Mouse (Mus musculus): Measurements from ENCODE around the gene Smc4. TPM values are rescaled to one million over a fixed set of nuclear protein-coding genes. Genes with fewer than 3 reads are reported as not detected.
"Not testable (repeated sequence)": the region's sequence is repeated elsewhere in the genome, so short reads cannot be mapped to it uniquely, and the experiment has no call there.

Gene Smc4
- polyA plus RNA-seq, 1 experiment from 2014 or later, result 74.2 TPM

DNA sequence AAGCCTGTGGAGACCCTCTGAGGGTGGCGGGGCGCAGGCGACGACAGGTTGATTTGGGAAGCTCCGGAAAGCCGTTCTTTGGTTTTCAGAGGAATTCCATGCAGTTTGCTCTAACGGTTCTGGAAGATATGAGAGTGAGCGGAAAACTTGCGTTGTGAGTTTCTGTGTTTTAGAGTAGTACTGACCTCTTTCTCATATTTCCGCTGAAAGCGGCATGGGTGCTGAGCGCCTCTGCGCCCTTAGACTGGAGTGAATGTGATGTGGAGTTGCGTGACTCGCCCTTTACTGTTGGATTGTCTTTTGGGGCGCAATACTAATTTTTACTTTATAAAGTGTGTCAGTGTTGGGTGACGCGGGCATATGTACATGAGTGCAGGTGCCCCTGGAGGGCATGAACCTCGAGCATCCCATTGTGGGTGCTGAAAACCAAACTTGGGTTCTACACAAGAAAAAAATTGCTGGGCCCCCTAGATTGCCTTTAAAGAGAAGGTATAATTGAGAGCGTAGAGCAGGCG, 1.8 kb downstream of the Smc4 start:
- Histone ChIP-seq H3K4me2 (replicated peaks; ENCODE audit: low read depth, low read length) (peak overlapping the region; percentile 80), H3K27me3 (replicated peaks; ENCODE audit: insufficient read depth, low read length) (no peaks in the 10 kb centered on the region), H3K4me3 (ENCODE audit: low read depth, low read length) (peak overlapping the region; percentile 97), H3K9ac (replicated peaks; ENCODE audit: low read depth) (peak overlapping the region; percentile 79), H3K27ac (ENCODE audit: low read length) (peak overlapping the region; percentile 92), H3K4me1 (ENCODE audit: insufficient read depth, low read depth, low read length) (peaks cover 7% of the 10 kb centered on the region; the same call in 1 of the 2 replicates), H3K9me3 (ENCODE audit: low read length) (no peaks in the 10 kb centered on the region), H3K36me3 (ENCODE audit: insufficient read depth, low read length) (no peaks in the 10 kb centered on the region)
- TF ChIP-seq CTCF (IDR thresholded peaks at IDR 0.05), result no peak
- TF ChIP-seq EP300 (IDR thresholded peaks at IDR 0.05), result no peak
- ATAC-seq (no peak), DNase-seq (ENCODE audit: low spot score) (no peak)
- 2% methylated on average over 21 of the region's 21 CpGs for WGBS

GRCm38 (mm10) chr3:69008873-69009272, 4.3 kb downstream of the Smc4 start:
- Histone ChIP-seq H3K36me3 (ENCODE audit: insufficient read depth, low read length) (no peaks in the 10 kb centered on the region), H3K4me1 (ENCODE audit: insufficient read depth, low read depth, low read length) (peaks cover 5% of the 10 kb centered on the region; the same call in 1 of the 2 replicates), H3K9me3 (ENCODE audit: low read length) (no peaks in the 10 kb centered on the region), H3K27ac (ENCODE audit: low read length) (no peak overlapping the region), H3K4me2 (replicated peaks; ENCODE audit: low read depth, low read length) (no peak overlapping the region), H3K9ac (replicated peaks; ENCODE audit: low read depth) (no peak overlapping the region), H3K4me3 (ENCODE audit: low read depth, low read length) (no peak overlapping the region), H3K27me3 (replicated peaks; ENCODE audit: insufficient read depth, low read length) (no peaks in the 10 kb centered on the region)
- TF ChIP-seq CTCF (IDR thresholded peaks at IDR 0.05) (no peak), EP300 (IDR thresholded peaks at IDR 0.05) (no peak)
- WGBS, result 40% methylated on average over 2 of the region's 2 CpGs
- ATAC-seq, result no peak
- no peak for DNase-seq (ENCODE audit: low spot score)

DNA sequence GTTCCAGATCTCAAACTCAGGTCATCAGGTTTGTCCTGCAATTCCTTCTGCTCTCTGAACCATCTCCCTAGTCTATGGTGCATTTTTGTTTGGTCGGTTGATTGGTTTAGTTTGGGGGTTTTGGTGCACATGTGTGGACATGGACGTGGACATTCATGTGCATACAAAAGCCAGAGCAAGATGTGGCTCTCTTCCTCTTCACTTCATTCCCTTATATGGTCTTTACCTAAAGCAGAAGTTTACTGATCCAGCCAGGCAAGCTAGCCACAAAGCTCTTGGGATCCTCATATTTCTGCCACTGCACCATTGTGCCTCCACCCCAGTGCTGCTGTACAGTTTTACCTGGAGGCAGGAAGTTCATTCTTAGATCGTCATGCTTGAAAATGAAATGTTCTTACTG, 12.6 kb downstream of the Smc4 start:
- Histone ChIP-seq H3K27me3 (replicated peaks; ENCODE audit: insufficient read depth, low read length) (no peaks in the 10 kb centered on the region), H3K9me3 (ENCODE audit: low read length) (no peaks in the 10 kb centered on the region), H3K4me2 (replicated peaks; ENCODE audit: low read depth, low read length) (no peak overlapping the region), H3K9ac (replicated peaks; ENCODE audit: low read depth) (no peak overlapping the region), H3K27ac (ENCODE audit: low read length) (no peak overlapping the region), H3K4me1 (ENCODE audit: insufficient read depth, low read depth, low read length) (no peaks in the 10 kb centered on the region), H3K36me3 (ENCODE audit: insufficient read depth, low read length) (peaks cover 15% of the 10 kb centered on the region), H3K4me3 (ENCODE audit: low read depth, low read length) (no peak overlapping the region)
- TF ChIP-seq CTCF (IDR thresholded peaks at IDR 0.05) (no peak), EP300 (IDR thresholded peaks at IDR 0.05) (no peak)
- WGBS, result 83% methylated on average over 3 of the region's 3 CpGs
- DNase-seq (ENCODE audit: low spot score) (no peak), ATAC-seq (no peak)

DNA sequence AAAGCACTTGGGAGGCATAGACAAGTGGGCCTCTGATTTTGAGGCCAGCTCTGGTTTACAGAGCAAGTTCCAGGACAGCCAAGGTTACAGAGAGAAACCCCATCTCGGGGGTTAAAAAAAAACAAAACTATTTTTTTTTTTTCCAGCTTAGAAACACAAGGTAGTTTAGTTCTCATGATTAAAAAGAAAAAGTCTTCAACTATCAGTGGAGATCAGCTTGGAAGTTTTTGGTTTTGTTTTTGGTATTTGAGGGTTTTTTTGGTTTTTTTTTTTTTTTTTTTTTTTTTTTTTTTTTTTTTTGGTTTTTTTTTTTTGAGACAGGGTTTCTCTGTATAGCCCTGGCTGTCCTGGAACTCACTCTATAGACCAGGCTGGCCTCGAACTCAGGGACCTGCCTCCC, 14.1 kb downstream of the Smc4 start:
- not testable (repeated sequence) for H3K9me3 ChIP-seq (ENCODE audit: low read length); H3K27me3 ChIP-seq (replicated peaks; ENCODE audit: insufficient read depth, low read length); H3K4me2 ChIP-seq (replicated peaks; ENCODE audit: low read depth, low read length); H3K4me1 ChIP-seq (ENCODE audit: insufficient read depth, low read depth, low read length); ATAC-seq; H3K4me3 ChIP-seq (ENCODE audit: low read depth, low read length); DNase-seq (ENCODE audit: low spot score); H3K9ac ChIP-seq (replicated peaks; ENCODE audit: low read depth); H3K27ac ChIP-seq (ENCODE audit: low read length)
- peaks cover 15% of the 10 kb centered on the region for H3K36me3 ChIP-seq (ENCODE audit: insufficient read depth, low read length)
- WGBS, result 95% methylated on average over 2 of the region's 2 CpGs

- DNase-seq (ENCODE audit: low spot score), result no peak
- TF ChIP-seq EP300 (IDR thresholded peaks at IDR 0.05), result no peak
- TF ChIP-seq CTCF (IDR thresholded peaks at IDR 0.05), result peak; percentile 55
- Histone ChIP-seq H3K36me3 (ENCODE audit: insufficient read depth, low read length) (peaks cover 15% of the 10 kb centered on the region), H3K4me2 (replicated peaks; ENCODE audit: low read depth, low read length) (no peak overlapping the region), H3K9me3 (ENCODE audit: low read length) (no peaks in the 10 kb centered on the region), H3K4me3 (ENCODE audit: low read depth, low read length) (no peak overlapping the region), H3K27me3 (replicated peaks; ENCODE audit: insufficient read depth, low read length) (no peaks in the 10 kb centered on the region), H3K4me1 (ENCODE audit: insufficient read depth, low read depth, low read length) (no peaks in the 10 kb centered on the region), H3K9ac (replicated peaks; ENCODE audit: low read depth) (no peak overlapping the region), H3K27ac (ENCODE audit: low read length) (no peak overlapping the region)
- no peak for ATAC-seq
- 91% methylated on average over 2 of the region's 2 CpGs for WGBS
Observed at GRCm38 (mm10) chr3:69020285-69020684, 15.7 kb downstream of the Smc4 start.

GRCm38 (mm10) chr3:69020764-69021163, 16.2 kb downstream of the Smc4 start:
- Histone ChIP-seq H3K36me3 (ENCODE audit: insufficient read depth, low read length) (peaks cover 15% of the 10 kb centered on the region), H3K9ac (replicated peaks; ENCODE audit: low read depth) (no peak overlapping the region), H3K9me3 (ENCODE audit: low read length) (no peaks in the 10 kb centered on the region), H3K27ac (ENCODE audit: low read length) (no peak overlapping the region), H3K4me1 (ENCODE audit: insufficient read depth, low read depth, low read length) (no peaks in the 10 kb centered on the region), H3K27me3 (replicated peaks; ENCODE audit: insufficient read depth, low read length) (no peaks in the 10 kb centered on the region), H3K4me3 (ENCODE audit: low read depth, low read length) (no peak overlapping the region), H3K4me2 (replicated peaks; ENCODE audit: low read depth, low read length) (no peak overlapping the region)
- ATAC-seq, result no peak
- no peak for TF ChIP-seq EP300 (IDR thresholded peaks at IDR 0.05)
- no peak for TF ChIP-seq CTCF (IDR thresholded peaks at IDR 0.05)
- no peak for DNase-seq (ENCODE audit: low spot score)

All from lung, postnatal 0 days (tissue).